Mouse (Mus musculus) midbrain, embryonic 10.5 days (tissue): ENCODE measurements around the gene Lrtm2. TPM values are rescaled to one million over a fixed set of nuclear protein-coding genes. Genes with fewer than 3 reads are reported as not detected.
"Not testable (repeated sequence)": the region's sequence is repeated elsewhere in the genome, so short reads cannot be mapped to it uniquely, and the experiment has no call there.

Experiments
- DNase-seq: peaks from one replicate; pipeline ENCODE4 v3.0.0-alpha.2; 2017; ENCODE audit warnings: low spot score
- H3K27ac ChIP-seq: fragments of 300-500 bp; sonication (generic); replicated peaks from 2 replicates; pipeline ENCODE4 v1.5.1; 2016; ENCODE audit warnings: mild to moderate bottlenecking
- H3K27me3 ChIP-seq: fragments of 300-500 bp; sonication (generic); 2 replicates; pipeline ENCODE4 v1.6.1; 2016; ENCODE audit warnings: low read depth, mild to moderate bottlenecking; ENCODE audit not compliant: poor library complexity, severe bottlenecking
- H3K36me3 ChIP-seq: fragments of 300-500 bp; sonication (generic); 2 replicates; pipeline ENCODE4 v1.6.1; 2016; ENCODE audit warnings: mild to moderate bottlenecking, moderate library complexity
- H3K4me1 ChIP-seq: fragments of 300-500 bp; sonication (generic); 2 replicates; pipeline ENCODE4 v1.6.1; 2016
- H3K4me3 ChIP-seq: fragments of 300-500 bp; sonication (generic); 2 replicates; pipeline ENCODE4 v1.5.1; 2016; ENCODE audit warnings: mild to moderate bottlenecking, moderate library complexity
- H3K9me3 ChIP-seq: fragments of 300-500 bp; sonication (generic); replicated peaks from 2 replicates; pipeline ENCODE4 v1.6.1; 2016; ENCODE audit warnings: mild to moderate bottlenecking
- WGBS: fragments of 180-500 bp; shearing (Covaris S2); methylation state at CpG from one replicate; pipeline ENCODE4 v1.1.7; 2016; 5-methylcytosine and 5-hydroxymethylcytosine counted together
- polyA plus RNA-seq: library from polyadenylated mRNA; unstranded; fragments of >200 nt; fragmentation: Nextera tagmentation; extraction: Ambion mirVana; gene quantifications from 2 replicates; pipeline ENCODE4 v1.2.1, GENCODE M21; 2016

The Lrtm2 gene
- 0.25 and 0.26 TPM in 2 replicates for polyA plus RNA-seq

GRCm38 (mm10) chr6:119330506-119330905 is at the start of gene Lrtm2:
Gene Lrtm2 (minus strand): TSS chr6:119330766.
- Histone ChIP-seq H3K4me1 (peaks cover 61% of the 10 kb centered on the region), H3K27ac (no peak within 1 kb of the TSS), H3K4me3 (peak within 1 kb of the TSS; percentile 53), H3K27me3 (peaks cover 98% of the 10 kb centered on the region), H3K36me3 (no peaks in the 10 kb centered on the region), H3K9me3 (no peaks in the 10 kb centered on the region)
- DNase-seq, result peak; percentile 48
- WGBS, result 1% methylated on average over 31 of the region's 31 CpGs

DNA sequence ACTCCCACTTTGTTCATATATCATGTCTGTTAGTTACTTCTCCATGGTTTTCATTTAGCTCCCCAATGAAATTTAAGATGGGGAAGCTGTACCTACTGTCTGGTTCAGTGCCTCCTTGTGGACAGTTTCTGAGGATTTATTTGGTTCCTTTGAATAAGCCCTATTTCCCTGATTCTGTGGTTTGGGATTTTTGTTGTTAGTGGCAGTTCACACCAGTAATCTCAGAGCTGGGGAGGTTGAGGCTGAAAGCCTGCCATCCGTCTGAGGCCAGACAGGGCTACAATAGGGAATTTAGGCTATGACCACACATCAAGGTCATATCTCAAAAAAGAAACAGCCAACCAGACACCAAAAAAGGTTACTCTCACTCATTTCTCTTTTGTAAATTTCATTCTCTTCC is 48.1 kb upstream of the Lrtm2 start:
- Histone ChIP-seq H3K4me3 (no peak overlapping the region), H3K27me3 (no peaks in the 10 kb centered on the region), H3K9me3 (no peaks in the 10 kb centered on the region), H3K27ac (no peak overlapping the region), H3K4me1 (no peaks in the 10 kb centered on the region), H3K36me3 (peaks cover 17% of the 10 kb centered on the region)
- no peak for DNase-seq
- 80% methylated on average over 1 of the region's 1 CpGs for WGBS

DNA sequence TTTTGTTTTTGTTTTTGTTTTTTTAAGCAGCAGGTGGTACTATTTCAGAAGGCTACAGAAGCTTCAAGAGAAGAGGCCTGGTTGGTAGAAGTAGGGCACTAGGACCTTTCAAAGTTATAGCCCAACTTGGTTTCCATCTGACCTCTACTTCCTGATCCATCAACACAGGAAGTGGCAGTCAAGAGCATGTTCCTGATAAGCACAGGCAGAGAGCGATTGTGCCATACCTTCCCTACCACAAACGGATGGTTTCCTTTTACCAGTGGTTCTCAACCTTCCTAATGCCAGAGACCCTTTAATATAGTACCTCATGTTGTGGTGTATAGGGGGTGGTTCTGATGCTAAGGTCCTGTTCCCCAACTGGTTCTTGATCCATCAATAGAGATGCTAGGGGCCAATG is 47.0 kb upstream of the Lrtm2 start:
- Histone ChIP-seq H3K4me1 (no peaks in the 10 kb centered on the region), H3K36me3 (peaks cover 11% of the 10 kb centered on the region; the same call in 1 of the 2 replicates), H3K27ac (no peak overlapping the region), H3K4me3 (no peak overlapping the region), H3K9me3 (no peaks in the 10 kb centered on the region), H3K27me3 (no peaks in the 10 kb centered on the region)
- WGBS, result 83% methylated on average over 2 of the region's 2 CpGs
- DNase-seq, result no peak

GRCm38 (mm10) chr6:119375035-119375434 is 44.5 kb upstream of the Lrtm2 start:
- 0 out of 2 replicates have a peak, but pooled peaks cover 6% of the 10 kb centered on the region for H3K36me3 ChIP-seq
- DNase-seq, result no peak
- no peak overlapping the region for H3K27ac ChIP-seq
- H3K9me3 ChIP-seq, result no peaks in the 10 kb centered on the region
- no peak overlapping the region for H3K4me3 ChIP-seq
- no peaks in the 10 kb centered on the region for H3K27me3 ChIP-seq
- H3K4me1 ChIP-seq, result no peaks in the 10 kb centered on the region
- WGBS, result 82% methylated on average over 5 of the region's 5 CpGs

DNA sequence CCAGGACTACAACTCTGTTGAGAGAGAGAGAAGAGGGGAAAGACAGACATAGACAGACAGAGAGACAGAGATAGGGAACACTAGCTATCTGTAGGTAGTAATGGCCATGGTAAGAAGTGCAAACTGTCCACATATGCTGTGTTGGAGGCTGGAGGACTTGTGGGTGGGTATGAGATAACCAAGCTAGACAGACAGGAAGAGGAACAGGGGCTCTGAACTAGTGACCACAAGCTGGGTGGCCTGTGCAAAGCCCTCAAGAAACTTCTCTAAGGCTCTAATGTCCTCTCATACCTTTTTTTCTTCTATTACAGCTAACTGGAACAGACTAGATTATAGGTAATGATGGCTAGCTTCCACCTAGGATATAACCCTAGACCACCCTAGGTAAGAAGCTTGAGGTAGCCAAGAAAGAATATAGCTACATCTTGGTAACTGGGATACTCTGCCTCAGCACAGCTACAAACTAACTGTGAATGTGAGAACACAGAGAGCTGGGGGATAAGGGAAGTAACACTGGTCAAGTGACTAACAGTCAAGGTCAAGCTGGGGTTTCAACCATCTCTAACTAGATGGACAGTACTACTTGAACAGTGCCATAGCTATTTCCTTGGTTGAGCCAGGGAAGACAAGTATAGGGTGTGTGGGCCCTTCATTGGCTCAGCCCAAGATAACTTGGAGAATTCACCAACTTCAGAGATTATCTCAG is 42.6 kb upstream of the Lrtm2 start:
- Histone ChIP-seq H3K27ac (no peak overlapping the region), H3K9me3 (no peaks in the 10 kb centered on the region), H3K36me3 (peaks cover 19% of the 10 kb centered on the region), H3K4me3 (no peak overlapping the region), H3K27me3 (no peaks in the 10 kb centered on the region), H3K4me1 (no peaks in the 10 kb centered on the region)
- DNase-seq, result no peak

GRCm38 (mm10) chr6:119372237-119372636 is 41.7 kb upstream of the Lrtm2 start:
- H3K36me3 ChIP-seq, result peaks cover 27% of the 10 kb centered on the region
- H3K27ac ChIP-seq, result no peak overlapping the region
- no peaks in the 10 kb centered on the region for H3K27me3 ChIP-seq
- H3K4me3 ChIP-seq, result no peak overlapping the region
- no peaks in the 10 kb centered on the region for H3K9me3 ChIP-seq
- DNase-seq, result no peak
- 90% methylated on average over 5 of the region's 5 CpGs for WGBS
- H3K4me1 ChIP-seq, result no peaks in the 10 kb centered on the region

- DNase-seq, result no peak
- Histone ChIP-seq H3K9me3 (no peaks in the 10 kb centered on the region), H3K27ac (no peak overlapping the region), H3K36me3 (peaks cover 31% of the 10 kb centered on the region), H3K4me3 (no peak overlapping the region), H3K27me3 (no peaks in the 10 kb centered on the region), H3K4me1 (no peaks in the 10 kb centered on the region)
These were observed 41.1 kb upstream of the Lrtm2 start for GRCm38 (mm10) chr6:119371624-119372023.

- peaks cover 72% of the 10 kb centered on the region for H3K36me3 ChIP-seq
- WGBS, result 92% methylated on average over 2 of the region's 2 CpGs
- DNase-seq, result no peak
These were observed 36.8 kb upstream of the Lrtm2 start for GRCm38 (mm10) chr6:119367382-119367781.

GRCm38 (mm10) chr6:119366800-119367199 is 36.2 kb upstream of the Lrtm2 start:
- not testable (repeated sequence) for H3K27me3 ChIP-seq, H3K4me1 ChIP-seq, H3K27ac ChIP-seq, H3K4me3 ChIP-seq, DNase-seq, H3K9me3 ChIP-seq
- WGBS, result 80% methylated on average over 4 of the region's 4 CpGs
- H3K36me3 ChIP-seq, result peaks cover 78% of the 10 kb centered on the region

More at GRCm38 (mm10) chr6:119367382-119367781, 36.8 kb upstream of the Lrtm2 start:
- Histone ChIP-seq H3K4me1 (no peaks in the 10 kb centered on the region), H3K27ac (no peak overlapping the region), H3K9me3 (no peaks in the 10 kb centered on the region), H3K4me3 (no peak overlapping the region), H3K27me3 (no peaks in the 10 kb centered on the region)

DNA sequence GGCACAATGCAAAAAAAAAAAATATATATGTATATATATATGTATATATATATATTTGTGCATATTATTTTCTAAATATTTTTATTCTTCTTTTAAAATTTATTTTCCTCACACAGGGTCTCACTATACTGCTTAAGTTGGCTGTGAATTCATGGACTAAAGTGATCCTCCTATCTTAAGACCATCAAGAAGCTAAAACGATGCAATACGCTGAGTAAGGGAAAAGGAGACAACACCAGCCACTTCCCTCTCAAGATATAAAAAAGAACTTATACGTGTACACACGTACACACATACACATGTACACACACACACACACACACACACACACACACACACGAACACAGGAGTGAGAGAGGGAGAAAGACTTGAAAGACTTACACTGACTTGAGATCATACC is 33.0 kb upstream of the Lrtm2 start:
- 98% methylated on average over 5 of the region's 5 CpGs for WGBS
- no peak overlapping the region for H3K4me3 ChIP-seq
- H3K27me3 ChIP-seq, result no peaks in the 10 kb centered on the region
- H3K4me1 ChIP-seq, result no peaks in the 10 kb centered on the region
- DNase-seq, result no peak
- no peaks in the 10 kb centered on the region for H3K9me3 ChIP-seq
- peaks cover 95% of the 10 kb centered on the region for H3K36me3 ChIP-seq
- no peak overlapping the region for H3K27ac ChIP-seq

- DNase-seq, result no peak
- WGBS, result 95% methylated on average over 3 of the region's 3 CpGs
- H3K27ac ChIP-seq, result no peak overlapping the region
- H3K27me3 ChIP-seq, result no peaks in the 10 kb centered on the region
- no peak overlapping the region for H3K4me3 ChIP-seq
- H3K36me3 ChIP-seq, result peaks cover 98% of the 10 kb centered on the region
- H3K4me1 ChIP-seq, result no peaks in the 10 kb centered on the region
- H3K9me3 ChIP-seq, result no peaks in the 10 kb centered on the region
These were observed 30.5 kb upstream of the Lrtm2 start for GRCm38 (mm10) chr6:119360925-119361702.

DNA sequence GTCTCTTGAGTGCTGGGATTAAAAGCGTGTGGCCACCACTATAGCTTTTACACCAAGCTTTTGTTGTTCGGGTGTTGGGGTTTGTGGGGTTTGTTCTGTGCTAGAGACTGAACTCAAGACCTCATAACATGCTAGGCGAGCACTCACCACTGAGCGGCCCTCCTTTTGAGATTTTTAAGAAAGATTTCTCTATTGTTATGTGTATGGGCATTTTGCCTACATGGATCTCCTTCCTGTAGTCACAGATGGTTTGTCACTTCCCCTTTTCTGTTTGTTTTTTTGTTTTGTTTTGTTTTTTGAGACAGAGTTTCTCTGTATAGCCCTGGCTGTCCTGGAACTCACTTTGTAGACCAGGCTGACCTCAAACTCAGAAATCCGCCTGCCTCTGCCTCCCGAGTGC is 29.7 kb upstream of the Lrtm2 start:
- H3K27ac ChIP-seq, H3K9me3 ChIP-seq, H3K4me3 ChIP-seq, H3K4me1 ChIP-seq, H3K27me3 ChIP-seq, DNase-seq: not testable (repeated sequence)
- peaks cover 98% of the 10 kb centered on the region for H3K36me3 ChIP-seq
- 93% methylated on average over 6 of the region's 6 CpGs for WGBS

DNA sequence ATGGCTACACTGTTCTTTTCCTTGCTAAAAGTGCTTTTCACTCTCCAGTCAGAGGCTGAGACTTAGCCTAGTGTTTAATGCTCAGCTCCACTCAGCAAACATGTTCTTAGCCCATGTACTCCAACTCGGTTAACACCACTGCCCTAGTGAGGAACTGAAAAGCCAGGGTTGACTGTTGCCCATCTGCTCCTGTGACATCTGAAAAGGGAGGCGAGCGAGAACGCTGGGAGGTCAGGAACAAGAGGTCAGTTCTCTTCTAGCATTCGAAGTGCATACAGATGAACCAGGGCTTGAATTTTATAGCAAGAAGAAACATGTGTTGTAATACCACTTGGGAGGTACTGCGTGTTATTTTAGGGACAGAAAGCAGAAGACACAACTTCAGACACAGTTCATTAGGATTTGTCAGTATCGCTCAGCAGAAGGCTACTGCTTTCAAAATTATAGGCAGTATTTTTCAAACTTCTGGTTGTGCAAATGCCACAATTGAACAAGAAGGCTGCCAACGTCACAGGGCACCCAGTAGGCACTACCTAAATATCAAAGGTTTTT is 27.5 kb upstream of the Lrtm2 start:
- H3K4me1 ChIP-seq, result no peaks in the 10 kb centered on the region
- no peak overlapping the region for H3K4me3 ChIP-seq
- H3K36me3 ChIP-seq, result peaks cover 99% of the 10 kb centered on the region
- no peaks in the 10 kb centered on the region for H3K27me3 ChIP-seq
- H3K27ac ChIP-seq, result no peak overlapping the region
- WGBS, result 92% methylated on average over 8 of the region's 8 CpGs
- H3K9me3 ChIP-seq, result no peaks in the 10 kb centered on the region
- no peak for DNase-seq
